Mouse (Mus musculus) spleen, adult 2 months (tissue): ENCODE results near the gene Bpi. TPM values are rescaled to one million over a fixed set of nuclear protein-coding genes. Genes with fewer than 3 reads are reported as not detected.
A peak's percentile ranks its signal among the peaks of the same experiment; 100 is the strongest.

Experiments
- DNase-seq, 2 experiments: peaks; one replicate each; pipeline versions ENCODE4 v3.0.0 to v3.0.0-alpha.2; 2012 to 2021; ENCODE audit warnings: low spot score in 2 of 2, low read depth in 1 of 2
- H3K27ac ChIP-seq: fragments of 200-500 bp; 2 replicates; pipeline ENCODE4 v1.5.1; 2012; ENCODE audit warnings: low read length, inconsistent platforms; ENCODE audit not compliant: insufficient read depth
- H3K27me3 ChIP-seq: fragments of 200-500 bp; 2 replicates; pipeline ENCODE4 v1.6.1; 2012; ENCODE audit warnings: mild to moderate bottlenecking, moderate library complexity, low read length, inconsistent platforms; ENCODE audit not compliant: control insufficient read depth, insufficient read depth
- H3K36me3 ChIP-seq: fragments of 200-500 bp; 2 replicates; pipeline ENCODE4 v1.6.1; 2012; ENCODE audit warnings: mild to moderate bottlenecking, low read length, inconsistent platforms; ENCODE audit not compliant: control insufficient read depth, insufficient read depth
- H3K4me1 ChIP-seq: fragments of 200-500 bp; 2 replicates; pipeline ENCODE4 v1.6.1; 2011; ENCODE audit warnings: inconsistent platforms; ENCODE audit not compliant: control insufficient read depth, insufficient read depth, insufficient read length
- H3K4me3 ChIP-seq: fragments of 200-500 bp; 2 replicates; pipeline ENCODE4 v1.5.1; 2011; ENCODE audit warnings: mild to moderate bottlenecking, inconsistent platforms; ENCODE audit not compliant: insufficient read depth, insufficient read length; ENCODE audit errors: extremely low read depth
- CTCF ChIP-seq: fragments of 200-500 bp; IDR thresholded peaks from 2 replicates; pipeline ENCODE4 v1.5.1; 2011; ENCODE audit warnings: mild to moderate bottlenecking, inconsistent platforms; ENCODE audit not compliant: insufficient read depth, insufficient read length, insufficient replicate concordance; ENCODE audit errors: extremely low read depth
- POLR2A ChIP-seq: fragments of 200-500 bp; IDR thresholded peaks from 2 replicates; pipeline ENCODE4 v1.6.1; 2011; ENCODE audit warnings: low read depth, low read length, inconsistent platforms
- WGBS: fragments of 180-500 bp; shearing (Covaris S2); methylation state at CpG from one replicate; pipeline ENCODE4 v1.1.7; 2018; 5-methylcytosine and 5-hydroxymethylcytosine counted together
- polyA plus RNA-seq: library from polyadenylated mRNA; depleted of rRNA; stranded (reverse); fragments of >200 nt; gene quantifications from 2 replicates; pipeline ENCODE4 v1.2.3, GENCODE M21; 2012

Gene Bpi
- polyA plus RNA-seq, 1 experiment = not detected

GRCm38 (mm10) chr2:158283136-158283535 lies 25.2 kb downstream of the Bpi start:
- H3K36me3 ChIP-seq = no peaks in the 10 kb centered on the region
- WGBS = 63% methylated on average over 7 of the region's 7 CpGs

DNA sequence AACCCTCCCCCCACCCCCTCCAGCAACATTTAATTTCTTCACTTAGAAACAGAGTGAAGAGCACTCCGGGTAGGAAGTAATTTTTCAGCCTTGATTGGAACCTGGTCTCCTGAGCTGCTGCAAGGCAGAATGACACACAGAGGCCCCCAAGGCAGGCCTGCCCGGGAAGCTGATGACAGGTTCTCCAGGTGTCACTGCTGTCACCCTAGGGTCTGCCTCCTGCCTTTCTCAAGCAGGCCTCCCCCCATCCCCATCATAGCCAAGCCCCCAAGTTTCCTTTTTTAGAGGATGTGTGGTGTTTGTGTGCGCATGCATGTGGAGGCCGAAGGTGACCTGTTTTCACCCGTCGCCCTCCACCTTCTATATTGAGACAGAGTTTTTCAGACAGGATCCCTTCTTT lies 25.9 kb downstream of the Bpi start:
- no peak overlapping the region for H3K27ac ChIP-seq
- DNase-seq = no peak
- H3K4me1 ChIP-seq = no peaks in the 10 kb centered on the region
- no peak for TF ChIP-seq CTCF
- TF ChIP-seq POLR2A = no peak
- no peaks in the 10 kb centered on the region for H3K36me3 ChIP-seq
- H3K4me3 ChIP-seq = no peak overlapping the region
- no peaks in the 10 kb centered on the region for H3K27me3 ChIP-seq
- 81% methylated on average over 6 of the region's 6 CpGs for WGBS

More at GRCm38 (mm10) chr2:158283136-158283535, 25.2 kb downstream of the Bpi start:
- no peak for TF ChIP-seq POLR2A
- TF ChIP-seq CTCF = no peak
- Histone ChIP-seq H3K27ac (no peak overlapping the region), H3K4me3 (no peak overlapping the region), H3K4me1 (no peaks in the 10 kb centered on the region), H3K27me3 (no peaks in the 10 kb centered on the region)
- DNase-seq = no peak

- no peak overlapping the region for H3K4me3 ChIP-seq
These were observed 26.7 kb downstream of the Bpi start for GRCm38 (mm10) chr2:158284571-158284970.

DNA sequence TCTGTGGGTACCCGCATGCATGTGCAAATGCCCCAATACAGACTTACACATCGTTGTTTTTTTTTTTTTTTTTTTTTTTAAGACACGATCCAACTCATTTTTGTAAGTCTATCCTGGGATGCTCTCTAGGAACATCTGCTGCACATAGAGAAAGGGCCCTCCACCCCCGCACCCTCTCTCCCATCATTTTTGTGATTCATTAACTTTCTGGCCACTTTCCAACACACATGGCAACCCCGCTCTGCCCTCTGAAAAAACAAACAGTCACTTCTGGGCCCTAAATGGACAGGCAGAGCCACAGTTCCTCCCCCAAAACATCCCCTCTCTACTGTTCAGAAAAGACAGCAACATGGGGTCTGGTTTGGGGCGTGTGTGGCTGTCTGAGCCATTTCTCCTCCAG lies 27.8 kb downstream of the Bpi start:
- 85% methylated on average over 6 of the region's 6 CpGs for WGBS

More at GRCm38 (mm10) chr2:158284571-158284970, 26.7 kb downstream of the Bpi start:
- 30% methylated on average over 11 of the region's 11 CpGs for WGBS
- peak; percentile 17 to 25 for DNase-seq
- Histone ChIP-seq H3K36me3 (no peaks in the 10 kb centered on the region), H3K4me1 (no peaks in the 10 kb centered on the region), H3K27ac (no peak overlapping the region), H3K27me3 (no peaks in the 10 kb centered on the region)
- TF ChIP-seq POLR2A (no peak), CTCF (peak; percentile 65; the same call in 1 of the 2 replicates)

GRCm38 (mm10) chr2:158295700-158296099 lies 37.8 kb downstream of the Bpi start:
- TF ChIP-seq CTCF (no peak), POLR2A (no peak)

More for the DNA sequence above, 27.8 kb downstream of the Bpi start:
- Histone ChIP-seq H3K4me3 (no peak overlapping the region), H3K27me3 (no peaks in the 10 kb centered on the region), H3K27ac (no peak overlapping the region), H3K36me3 (no peaks in the 10 kb centered on the region), H3K4me1 (no peaks in the 10 kb centered on the region)
- TF ChIP-seq CTCF (no peak), POLR2A (no peak)
- DNase-seq = no peak

DNA sequence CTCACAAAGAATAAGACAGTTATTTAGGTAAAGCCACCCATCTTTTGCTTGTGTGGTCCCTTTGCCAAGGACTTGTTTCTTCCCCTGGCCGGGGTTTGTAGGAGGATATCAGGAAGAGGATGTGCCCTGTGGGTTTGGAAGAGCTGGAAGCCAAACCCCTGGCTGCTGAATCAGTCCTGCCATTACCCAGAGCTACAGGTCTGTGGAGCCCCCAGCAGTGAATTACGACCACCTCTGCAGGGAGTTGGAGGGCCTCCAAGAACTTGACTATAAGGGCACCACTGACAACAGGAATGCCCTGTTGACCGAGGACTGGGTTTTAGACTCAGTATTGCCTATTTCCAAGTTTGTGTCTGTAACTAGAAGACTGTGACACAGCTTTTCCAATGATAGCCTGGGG lies 41.3 kb downstream of the Bpi start:
- Histone ChIP-seq H3K27me3 (no peaks in the 10 kb centered on the region), H3K4me3 (no peak overlapping the region), H3K4me1 (no peaks in the 10 kb centered on the region), H3K36me3 (no peaks in the 10 kb centered on the region), H3K27ac (no peak overlapping the region)
- TF ChIP-seq CTCF (no peak), POLR2A (no peak)
- 85% methylated on average over 3 of the region's 3 CpGs for WGBS
- no peak for DNase-seq

More at GRCm38 (mm10) chr2:158295700-158296099, 37.8 kb downstream of the Bpi start:
- H3K27ac ChIP-seq = no peak overlapping the region
- H3K36me3 ChIP-seq = no peaks in the 10 kb centered on the region
- no peaks in the 10 kb centered on the region for H3K4me1 ChIP-seq
- H3K4me3 ChIP-seq = no peak overlapping the region
- DNase-seq = no peak
- H3K27me3 ChIP-seq = no peaks in the 10 kb centered on the region
- 84% methylated on average over 9 of the region's 9 CpGs for WGBS

GRCm38 (mm10) chr2:158299731-158300130 lies 41.8 kb downstream of the Bpi start:
- Histone ChIP-seq H3K4me3 (no peak overlapping the region), H3K4me1 (no peaks in the 10 kb centered on the region), H3K27ac (no peak overlapping the region), H3K27me3 (no peaks in the 10 kb centered on the region), H3K36me3 (no peaks in the 10 kb centered on the region)
- DNase-seq = no peak
- 82% methylated on average over 4 of the region's 4 CpGs for WGBS
- TF ChIP-seq CTCF (no peak), POLR2A (no peak)
